Mouse (Mus musculus) olfactory bulb, adult 2 months (tissue): ENCODE results near the gene Tnni2.

Experiments
- CTCF ChIP-seq: fragments of 200-500 bp; IDR thresholded peaks from 2 replicates; pipeline ENCODE4 v1.5.1; 2012; ENCODE audit warnings: low read depth, mild to moderate bottlenecking, low read length, moderate library complexity; ENCODE audit not compliant: insufficient read depth
- POLR2A ChIP-seq: fragments of 200-500 bp; IDR thresholded peaks from 2 replicates; pipeline ENCODE4 v1.6.1; 2012; ENCODE audit warnings: mild to moderate bottlenecking, low read depth, low read length, moderate library complexity; ENCODE audit not compliant: insufficient read depth

GRCm38 (mm10) chr7:142434137-142434865, 7.3 kb upstream of the Tnni2 start, which contains the start of gene Syt8:
- TF ChIP-seq CTCF (no peak), POLR2A (no peak)
